Mouse (Mus musculus): ENCODE results near the gene Lyl1.
A peak's percentile ranks its signal among the peaks of the same experiment; 100 is the strongest.
"Not testable (repeated sequence)": the region's sequence is repeated elsewhere in the genome, so short reads cannot be mapped to it uniquely, and the experiment has no call there.

The Lyl1 gene

GRCm38 (mm10) chr8:84668731-84669485 is 32.3 kb upstream of the Lyl1 start:
- no peak for DNase-seq (ENCODE audit: low spot score in 2 of 2)

DNA sequence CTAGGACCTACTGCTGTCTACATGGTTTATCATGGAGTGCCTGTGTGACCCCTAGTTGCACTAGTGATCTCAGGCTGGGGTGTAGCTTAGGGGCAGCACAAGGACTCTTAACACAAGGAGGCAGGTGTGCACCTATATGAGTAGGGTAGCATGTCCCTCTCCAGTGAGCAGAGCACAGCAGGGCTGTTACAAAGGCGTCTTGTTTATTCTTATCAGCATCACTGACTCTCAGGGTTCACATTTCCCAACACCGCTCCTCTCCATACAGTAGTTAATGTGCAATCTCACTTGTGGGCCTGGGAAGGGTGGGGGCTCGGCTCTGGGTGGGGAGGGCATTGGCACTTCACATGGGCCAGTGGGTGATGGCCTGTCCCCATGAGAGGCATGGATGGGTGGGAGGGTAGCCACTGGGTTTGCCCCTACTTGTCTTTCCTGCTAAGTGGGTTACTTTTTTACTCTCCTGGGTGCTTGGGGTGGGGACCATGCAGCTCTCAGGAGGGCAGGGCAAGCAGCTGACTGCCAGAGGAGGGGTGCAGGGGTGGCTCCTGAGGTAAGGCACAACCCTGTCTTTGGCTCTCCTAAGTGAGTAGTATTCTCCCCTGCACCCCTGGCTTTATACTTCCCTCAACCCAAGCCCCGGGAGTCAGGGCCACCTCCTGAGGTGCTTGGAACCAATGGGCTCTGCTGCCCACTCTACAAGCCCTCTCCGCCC is 30.8 kb upstream of the Lyl1 start:
- not testable (repeated sequence) for DNase-seq (ENCODE audit: low spot score in 2 of 2)

- no peak for DNase-seq (ENCODE audit: low spot score in 2 of 2)
Measured at GRCm38 (mm10) chr8:84677305-84677704, 24.0 kb upstream of the Lyl1 start.

DNA sequence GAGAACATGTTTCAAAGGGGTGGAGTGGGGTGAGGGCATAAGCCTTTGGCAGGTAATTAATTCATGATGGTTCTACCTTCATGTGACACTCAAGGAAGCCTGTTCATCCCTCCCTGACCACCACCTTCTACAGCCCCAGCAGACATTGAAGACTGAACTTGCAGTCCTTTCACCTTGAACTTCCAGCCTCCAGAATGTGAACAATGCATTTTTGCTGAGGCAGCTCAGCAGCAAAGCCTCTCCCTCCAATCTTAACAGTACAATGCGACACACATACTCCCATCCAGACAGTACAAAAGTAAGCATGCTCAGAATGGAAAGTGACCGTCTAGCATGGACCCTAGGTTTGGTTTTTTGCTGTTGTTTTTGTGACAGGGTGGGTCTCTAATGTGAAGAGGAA is 19.8 kb upstream of the Lyl1 start:
- no peak for DNase-seq (ENCODE audit: low spot score in 2 of 2)

DNA sequence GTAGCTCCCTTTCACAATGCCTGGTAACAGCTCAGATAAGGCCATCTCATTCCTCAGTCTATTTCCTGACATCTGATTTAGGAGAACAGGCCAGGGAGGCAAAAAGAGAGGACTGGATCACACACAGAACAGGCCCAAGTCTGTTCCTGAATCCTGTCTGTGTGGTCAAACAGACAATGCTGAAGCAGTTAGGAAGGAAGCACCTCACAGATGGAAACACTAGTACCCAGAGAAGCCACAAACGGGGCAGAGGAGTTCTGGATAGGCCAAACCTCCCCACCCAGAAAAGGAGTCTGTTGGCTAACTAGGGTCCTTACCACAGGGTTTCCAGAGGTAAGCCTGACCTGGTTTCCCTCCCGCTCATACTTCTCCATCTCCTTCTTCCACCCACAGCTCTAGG is 19.0 kb upstream of the Lyl1 start:
- DNase-seq (ENCODE audit: low spot score in 2 of 2), result no peak

GRCm38 (mm10) chr8:84684537-84684936 is 16.7 kb upstream of the Lyl1 start:
- no peak for DNase-seq (ENCODE audit: low spot score in 2 of 2)

DNA sequence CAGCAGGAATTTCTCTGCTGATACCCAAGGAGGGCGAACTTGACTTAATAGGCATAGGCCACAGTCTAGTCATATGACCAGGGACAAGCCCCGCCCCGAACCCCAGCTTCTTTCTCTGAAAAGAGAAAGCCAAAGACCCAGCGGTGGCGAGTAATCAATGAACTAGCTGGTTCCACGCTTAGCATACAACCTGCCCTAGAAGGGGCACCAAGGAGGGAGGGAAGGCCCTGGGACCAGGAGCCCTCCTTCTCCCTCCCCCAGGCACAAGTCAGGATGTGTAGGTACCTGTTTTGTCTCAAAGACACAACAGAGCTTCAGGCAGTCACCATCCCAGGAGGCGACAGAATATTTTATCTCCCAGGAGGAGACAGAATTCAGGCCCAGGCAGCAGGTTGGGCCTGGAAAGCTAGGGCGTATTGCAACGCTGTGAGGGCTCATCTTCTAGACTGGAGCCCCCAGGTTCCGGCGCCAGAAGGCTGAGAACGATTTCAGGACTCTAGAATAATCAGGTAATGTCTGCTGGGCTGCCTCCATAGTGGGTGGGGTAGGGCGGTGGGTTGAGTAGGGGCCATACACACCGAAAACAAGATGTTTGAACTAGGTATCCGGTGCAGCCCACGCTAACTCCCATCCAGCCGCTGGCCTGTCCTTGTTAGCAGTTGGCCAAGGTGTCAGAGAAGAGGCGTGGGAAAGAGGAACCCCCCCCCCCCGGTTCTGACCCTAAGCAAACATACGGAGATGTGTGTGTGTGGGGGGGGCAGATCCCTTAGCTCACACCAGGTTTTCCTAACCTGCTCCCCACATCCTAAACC is 14.9 kb upstream of the Lyl1 start, which contains the start of gene Trmt1:
Gene Trmt1, plus strand, starts transcription at position 117 of the 812 bp plus-strand sequence.
- no peak for DNase-seq (ENCODE audit: low spot score in 2 of 2)

DNA sequence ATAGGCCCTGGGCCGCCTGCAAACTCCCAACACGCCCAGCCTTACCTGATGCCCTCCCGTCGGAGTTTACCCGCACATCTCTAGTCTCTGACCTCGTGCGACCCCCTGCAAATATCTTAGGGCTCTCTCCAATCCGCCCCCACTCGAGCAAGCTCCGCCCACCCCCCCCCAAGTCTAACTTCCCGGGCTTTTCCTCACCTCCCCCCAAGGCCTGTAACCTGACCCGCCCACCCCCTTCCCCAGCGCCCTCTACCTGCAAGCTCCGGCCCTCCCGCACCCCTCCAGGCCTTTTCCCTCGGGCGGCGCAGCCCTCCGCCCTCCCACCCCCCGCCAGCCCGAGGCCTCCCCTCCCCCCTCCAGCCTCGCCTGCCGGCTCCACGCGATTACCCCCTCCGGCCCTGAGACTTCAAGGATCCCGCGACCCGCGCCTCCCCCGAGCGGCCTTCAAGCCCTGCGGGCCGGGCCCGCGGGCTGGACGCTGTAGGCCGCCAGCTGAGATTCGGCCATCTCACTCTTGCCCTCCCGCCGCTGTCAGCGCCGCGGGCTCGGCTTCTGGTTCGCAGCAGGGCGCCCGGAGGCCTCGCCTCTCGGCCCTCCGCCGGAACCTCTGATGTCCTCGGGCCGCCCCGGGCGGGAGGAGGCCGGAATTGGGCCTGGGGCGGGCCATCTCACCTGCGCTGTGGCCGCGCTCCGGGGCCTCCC is 14.1 kb upstream of the Lyl1 start:
- no peak for DNase-seq (ENCODE audit: low spot score in 2 of 2)

GRCm38 (mm10) chr8:84687705-84688100 is 13.6 kb upstream of the Lyl1 start, which contains the start of gene Nacc1:
Nacc1 (minus strand) TSS chr8:84687862.
- DNase-seq (ENCODE audit: low spot score in 2 of 2), result peak; percentile 65 to 84

DNA sequence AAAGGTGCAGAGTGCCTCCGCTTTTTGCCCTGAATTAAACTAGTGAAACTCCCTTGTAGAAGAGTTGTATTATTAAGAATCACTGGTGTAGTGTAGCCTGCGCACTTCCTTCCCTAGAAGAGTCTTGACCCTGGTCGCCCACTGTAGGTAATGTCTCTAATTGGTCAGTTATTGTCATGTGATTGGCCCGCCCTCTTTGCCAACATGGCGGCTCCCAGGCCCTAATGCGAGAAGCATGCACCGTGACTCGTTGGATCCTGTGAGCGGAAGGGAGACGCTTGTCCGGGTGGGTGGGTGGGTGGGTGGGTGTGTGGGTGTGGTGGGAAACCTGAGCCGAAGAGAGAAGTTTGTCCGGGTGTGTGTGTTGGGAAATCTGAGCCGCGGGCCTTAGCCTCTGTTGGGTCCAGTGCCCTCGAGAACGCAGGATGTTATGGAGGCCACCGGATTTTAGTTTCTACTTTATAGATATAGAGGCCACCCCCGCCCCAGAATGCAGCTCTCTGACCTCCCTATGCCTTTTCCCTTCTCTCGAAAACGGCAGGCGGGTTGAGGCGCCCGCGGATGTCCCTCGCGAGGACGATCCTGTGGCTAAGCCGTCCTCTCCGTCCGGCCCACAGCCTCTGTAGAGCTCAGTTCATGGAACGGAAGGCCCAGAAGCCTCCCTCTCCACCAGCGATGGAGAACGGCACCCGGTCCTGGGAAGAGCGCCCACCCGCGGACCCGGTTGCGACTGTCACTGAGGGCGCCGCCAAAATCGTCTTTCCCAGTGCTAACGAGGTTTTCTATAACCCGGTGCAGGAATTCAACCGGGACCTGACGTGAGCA is 12.0 kb upstream of the Lyl1 start:
- DNase-seq (ENCODE audit: low spot score in 2 of 2), result peak; percentile 78 to 87

GRCm38 (mm10) chr8:84693332-84693731 is 7.9 kb upstream of the Lyl1 start:
- DNase-seq (ENCODE audit: low spot score in 2 of 2), result no peak

DNA sequence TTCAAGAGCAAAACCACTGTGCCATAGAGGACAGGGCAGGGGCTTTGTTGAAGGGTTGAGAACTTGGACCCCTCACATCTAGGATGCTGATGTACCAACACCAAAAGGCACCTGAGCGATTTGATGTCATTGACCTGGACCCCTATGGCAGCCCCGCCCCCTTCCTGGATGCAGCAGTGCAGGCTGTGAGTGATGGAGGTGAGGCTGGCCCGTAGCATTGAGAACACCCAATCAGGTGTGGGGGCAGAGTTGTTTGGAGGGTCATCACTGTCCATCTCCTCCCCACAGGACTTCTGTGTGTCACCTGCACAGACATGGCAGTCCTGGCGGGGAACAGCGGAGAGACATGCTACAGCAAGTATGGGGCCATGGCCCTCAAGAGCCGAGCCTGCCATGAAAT is 6.1 kb upstream of the Lyl1 start:
- DNase-seq (ENCODE audit: low spot score in 2 of 2), result no peak

- peak in 1 of 2 experiments; percentile 68 for DNase-seq (ENCODE audit: low spot score in 2 of 2)
Measured at GRCm38 (mm10) chr8:84697166-84698130, 3.8 kb upstream of the Lyl1 start.

DNA sequence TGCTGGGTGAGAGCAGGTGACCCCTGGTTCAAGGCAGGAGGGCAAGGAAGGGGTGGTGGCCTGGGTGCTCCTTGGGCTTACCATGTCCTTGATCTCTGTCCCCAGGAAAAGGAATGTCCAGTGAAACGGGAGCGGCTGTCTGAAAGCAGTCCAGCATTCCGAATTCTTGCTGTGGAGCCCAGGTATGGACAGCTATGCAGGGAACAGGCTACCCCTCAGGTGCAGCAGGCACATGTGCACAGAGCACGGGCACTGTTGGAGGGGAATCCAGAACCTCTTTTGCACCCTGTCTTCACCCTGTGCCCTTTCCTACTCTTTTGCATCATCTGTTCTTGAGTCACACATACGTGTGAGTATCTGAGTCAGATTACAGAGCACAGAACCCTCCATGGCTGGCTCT is 3.0 kb upstream of the Lyl1 start:
- DNase-seq (ENCODE audit: low spot score in 2 of 2), result no peak

GRCm38 (mm10) chr8:84698929-84699401 is 2.3 kb upstream of the Lyl1 start:
- no peak for DNase-seq (ENCODE audit: low spot score in 2 of 2)

- peak in 1 of 2 experiments; percentile 71 for DNase-seq (ENCODE audit: low spot score in 2 of 2)
Measured at GRCm38 (mm10) chr8:84699861-84700322, 1.4 kb upstream of the Lyl1 start.

DNA sequence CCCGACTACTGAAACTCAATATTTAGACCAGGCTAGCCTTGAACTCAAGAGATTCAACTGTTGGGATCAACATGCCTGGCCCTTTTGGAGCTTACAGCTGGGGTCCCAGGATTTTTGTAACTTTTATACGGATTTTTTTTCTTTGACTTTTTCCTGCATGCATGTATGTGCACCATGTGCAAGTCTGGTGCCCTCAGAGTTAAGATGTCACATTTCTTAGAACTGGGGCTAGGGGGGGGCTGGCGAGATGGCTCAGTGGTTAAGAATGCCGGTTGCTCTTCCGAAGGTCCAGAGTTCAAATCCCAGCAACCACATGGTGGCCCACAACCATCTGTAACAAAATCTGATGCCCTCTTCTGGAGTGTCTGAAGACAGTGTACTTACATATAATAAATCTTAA is 731 bp upstream of the Lyl1 start:
- DNase-seq (ENCODE audit: low spot score in 2 of 2), result no peak

DNA sequence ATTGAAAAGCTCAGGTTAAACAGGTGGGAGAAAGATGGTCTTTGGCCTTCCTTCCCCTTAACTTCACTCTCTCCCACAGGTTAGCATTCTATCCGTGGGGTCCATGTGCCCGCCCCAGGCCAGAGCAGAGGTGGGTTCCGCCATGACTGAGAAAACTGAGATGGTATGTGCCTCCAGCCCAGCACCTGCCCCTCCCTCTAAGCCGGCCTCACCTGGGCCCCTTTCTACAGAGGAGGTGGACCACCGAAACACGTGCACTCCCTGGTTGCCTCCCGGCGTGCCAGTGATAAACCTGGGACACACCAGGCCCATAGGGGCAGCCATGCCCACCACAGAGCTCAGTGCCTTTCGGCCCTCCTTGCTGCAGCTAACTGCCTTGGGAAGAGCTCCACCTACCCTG is 1.3 kb downstream of the Lyl1 start:
- peak in 1 of 2 experiments; percentile 6 for DNase-seq (ENCODE audit: low spot score in 2 of 2)

DNA sequence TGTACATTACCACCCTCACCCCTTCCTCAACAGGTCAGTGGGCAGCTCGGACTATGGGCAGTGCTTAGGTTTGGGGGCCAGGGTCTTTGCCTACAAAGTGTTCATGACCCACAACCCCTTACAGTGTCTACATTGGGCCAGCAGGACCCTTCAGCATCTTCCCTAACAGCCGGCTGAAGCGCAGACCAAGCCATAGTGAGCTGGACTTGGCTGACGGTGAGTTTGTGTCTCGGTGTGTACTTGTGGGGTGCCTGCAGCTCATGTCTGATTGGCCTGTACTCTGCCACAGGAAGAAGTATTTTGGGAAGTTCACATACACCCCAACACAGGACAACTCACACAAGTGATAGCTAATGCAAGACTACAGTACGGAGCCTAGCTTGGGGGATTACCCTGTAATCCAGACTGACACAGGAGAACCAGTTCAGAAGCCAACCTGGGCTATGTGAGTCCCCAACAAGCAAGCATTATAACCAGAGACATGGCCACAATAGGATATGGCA is 1.8 kb downstream of the Lyl1 start:
- no peak for DNase-seq (ENCODE audit: low spot score in 2 of 2)
